Mouse (Mus musculus) gonadal fat pad, adult 2 months (tissue): ENCODE measurements around the gene Atg10. TPM values are rescaled to one million over a fixed set of nuclear protein-coding genes. Genes with fewer than 3 reads are reported as not detected.
A peak's percentile ranks its signal among the peaks of the same experiment; 100 is the strongest.

Source experiments
- DNase-seq: peaks from one replicate; pipeline ENCODE4 v3.0.0-alpha.2; 2012; ENCODE audit warnings: low read depth
- polyA plus RNA-seq: library from polyadenylated mRNA; depleted of rRNA; stranded (reverse); fragments of >200 nt; gene quantifications from 2 replicates; pipeline ENCODE4 v1.2.3, GENCODE M21; 2012

The Atg10 gene
- polyA plus RNA-seq, 1 experiment: 4.7 TPM

DNA sequence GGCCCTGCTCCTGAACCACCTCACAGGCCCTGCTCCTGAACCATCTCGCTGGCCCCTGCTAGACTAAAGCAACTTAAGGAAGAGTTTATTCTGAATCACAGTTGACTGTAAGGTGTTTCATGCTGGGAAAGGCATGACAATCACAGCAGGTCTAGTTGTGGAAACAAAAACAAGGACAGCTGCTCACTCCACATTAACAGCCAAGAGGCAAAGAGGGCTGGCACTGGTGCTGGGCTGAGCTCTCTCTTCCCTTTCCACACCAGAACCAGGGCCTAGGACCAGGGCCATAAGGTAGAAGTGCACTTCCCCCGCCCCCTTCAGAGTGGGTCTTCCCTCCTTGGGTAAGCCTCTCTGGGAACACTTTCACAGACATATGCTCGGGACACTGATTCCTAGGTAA is 48.4 kb downstream of the Atg10 start:
- DNase-seq: no peak

DNA sequence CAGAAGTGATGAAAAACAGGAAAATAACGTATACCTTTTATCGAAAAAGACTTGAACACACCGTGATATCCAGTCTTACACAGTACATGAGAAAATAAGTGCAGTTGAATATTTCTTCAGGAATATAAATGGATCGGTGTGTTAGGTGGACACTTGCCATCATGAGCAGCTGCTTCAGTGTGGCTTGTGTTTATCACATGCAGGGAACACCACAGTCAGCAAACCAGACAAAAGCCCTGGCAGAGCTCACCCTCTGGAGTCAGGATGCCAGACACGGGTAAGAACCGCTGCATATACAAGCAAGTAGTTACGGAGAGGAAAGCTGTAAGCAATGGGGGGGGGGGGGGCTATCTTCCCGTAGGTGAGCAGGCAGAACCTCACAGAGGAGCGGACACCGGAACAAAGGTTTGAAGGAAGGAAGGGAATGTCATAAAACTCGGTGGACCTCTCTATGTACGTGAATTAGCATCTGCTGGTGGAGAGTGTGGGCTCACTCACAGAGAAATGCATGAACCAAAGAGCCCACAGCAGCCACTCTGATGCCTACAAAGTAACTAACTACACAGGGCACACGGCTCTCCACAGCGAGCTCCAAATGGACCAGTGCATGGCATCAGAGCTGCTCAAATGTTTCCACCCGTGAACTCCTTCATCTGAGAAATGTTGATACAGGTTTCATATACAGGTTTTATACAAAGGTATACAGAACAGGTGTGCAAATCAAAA is 51.8 kb downstream of the Atg10 start:
- DNase-seq: no peak

- DNase-seq: no peak
These were observed 52.6 kb downstream of the Atg10 start for GRCm38 (mm10) chr13:91171205-91171604.

- no peak for DNase-seq
These were observed 54.0 kb downstream of the Atg10 start for GRCm38 (mm10) chr13:91169529-91170319.

DNA sequence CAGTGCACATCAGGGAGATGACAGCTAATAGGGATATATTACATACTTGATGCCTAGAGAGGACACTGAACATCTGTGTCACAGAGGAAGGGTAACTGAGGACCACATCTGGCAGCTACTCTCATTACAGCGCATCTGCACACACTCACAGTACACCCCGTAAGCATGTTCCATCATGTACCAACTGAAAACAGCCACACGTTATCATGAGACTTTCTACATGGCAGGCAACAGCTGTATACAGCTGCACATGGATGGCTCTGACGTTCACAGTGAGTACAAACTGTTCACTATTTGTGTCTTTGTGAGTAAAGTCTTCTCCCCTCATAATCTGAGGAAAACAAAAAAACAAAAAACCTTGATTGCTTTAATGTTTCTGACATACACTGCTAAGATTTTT is 55.3 kb downstream of the Atg10 start:
- no peak for DNase-seq

DNA sequence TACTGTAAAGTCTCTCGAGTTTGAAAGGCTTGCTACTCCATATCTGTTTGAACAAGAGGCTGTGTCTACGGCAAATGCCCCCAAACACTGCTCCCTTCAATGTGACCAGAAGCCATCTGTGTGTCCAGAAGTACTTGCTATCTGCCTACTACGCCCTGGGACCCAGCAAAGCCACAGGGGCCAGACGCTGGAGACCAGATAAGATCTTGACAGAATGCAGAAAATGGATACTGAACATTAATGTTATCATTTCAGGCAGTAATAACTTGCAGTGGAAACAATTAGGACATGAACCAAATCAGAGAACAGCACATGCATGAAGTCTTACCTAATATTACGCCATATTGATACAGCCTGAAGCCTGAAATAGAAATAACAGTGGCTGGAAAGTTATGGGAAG is 56.2 kb downstream of the Atg10 start:
- DNase-seq: no peak

- DNase-seq: no peak
These were observed 57.5 kb downstream of the Atg10 start for GRCm38 (mm10) chr13:91166286-91166685.

- DNase-seq: peak; percentile 75
These were observed 58.6 kb downstream of the Atg10 start for GRCm38 (mm10) chr13:91165200-91165599.

DNA sequence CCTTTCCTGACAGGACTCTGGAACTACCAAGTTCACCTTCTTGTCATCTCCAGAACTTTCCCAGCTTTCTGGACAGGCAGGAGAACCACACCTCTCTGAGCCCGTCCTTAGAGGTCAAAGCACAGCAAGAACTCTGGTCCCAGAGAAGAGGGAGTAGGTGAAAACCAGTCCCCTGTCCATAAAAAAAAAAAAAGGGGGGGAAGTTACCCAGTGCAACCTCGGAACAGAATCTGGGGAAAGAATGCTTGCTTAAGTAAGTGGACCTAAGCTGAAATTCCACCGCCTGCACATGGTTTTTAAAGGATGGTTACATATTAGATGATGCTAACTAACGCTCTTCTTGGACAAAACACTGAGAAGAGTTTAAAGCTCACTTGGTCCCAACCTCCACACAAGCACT is 60.5 kb downstream of the Atg10 start:
- no peak for DNase-seq

GRCm38 (mm10) chr13:91162452-91162851 is 61.3 kb downstream of the Atg10 start:
- DNase-seq: no peak

DNA sequence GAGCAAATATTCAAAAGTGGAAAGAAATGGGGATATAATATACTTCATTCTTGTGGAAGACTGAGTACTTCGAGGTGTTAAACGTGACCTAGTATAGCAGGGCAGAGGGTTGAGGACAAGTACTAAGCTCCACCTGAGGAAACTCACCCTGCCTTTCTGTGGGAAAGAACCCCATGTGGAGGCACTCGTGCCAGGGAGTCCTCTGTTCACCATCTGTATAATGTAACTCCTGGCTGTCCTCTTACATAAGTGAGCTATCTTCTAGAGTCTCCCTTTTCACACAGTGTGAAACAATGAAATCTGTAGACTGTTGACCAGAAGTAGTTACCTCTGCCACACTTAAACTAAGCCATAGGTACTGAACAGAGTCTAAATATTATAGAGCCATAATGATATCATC is 63.2 kb downstream of the Atg10 start:
- DNase-seq: no peak

DNA sequence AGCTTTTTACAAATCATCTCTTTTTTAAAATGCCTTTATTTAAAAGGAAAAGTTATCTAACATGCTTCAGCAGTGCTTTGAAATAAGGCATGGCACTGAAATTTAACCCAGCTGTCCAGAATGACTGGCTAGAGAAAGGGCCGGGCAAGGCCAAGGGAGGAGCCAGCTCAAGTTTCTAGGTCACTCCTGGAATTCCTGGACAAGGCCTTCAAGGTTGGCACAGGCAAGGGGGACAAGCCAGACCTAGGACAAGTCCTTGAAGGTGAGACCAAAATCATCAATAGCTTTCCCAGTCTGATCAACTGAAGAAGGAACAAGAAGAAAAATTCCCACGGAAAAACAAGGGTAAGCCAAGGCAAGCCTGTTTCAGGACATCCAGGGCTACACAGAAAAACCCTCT is 63.9 kb downstream of the Atg10 start:
- no peak for DNase-seq

DNA sequence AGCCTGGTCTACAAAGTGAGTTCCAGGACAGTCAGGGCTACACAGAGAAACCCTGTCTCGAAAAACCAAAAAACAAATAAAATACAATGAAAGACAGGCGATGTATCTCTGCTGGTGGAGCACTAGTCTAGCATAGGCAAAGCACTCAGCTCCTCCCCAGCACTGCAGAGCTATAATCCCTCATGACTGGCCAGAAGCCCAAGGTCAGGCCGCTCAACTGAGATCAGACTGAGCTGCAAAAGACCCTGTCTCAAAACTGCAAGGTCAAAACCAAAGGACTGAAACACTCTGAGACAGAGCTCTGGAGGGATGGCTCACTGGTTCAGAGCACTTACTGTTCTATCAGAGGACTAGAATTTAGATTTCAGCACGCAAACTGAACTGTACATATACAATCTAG is 65.8 kb downstream of the Atg10 start:
- DNase-seq: no peak

GRCm38 (mm10) chr13:91157429-91157828 is 66.3 kb downstream of the Atg10 start:
- no peak for DNase-seq

DNA sequence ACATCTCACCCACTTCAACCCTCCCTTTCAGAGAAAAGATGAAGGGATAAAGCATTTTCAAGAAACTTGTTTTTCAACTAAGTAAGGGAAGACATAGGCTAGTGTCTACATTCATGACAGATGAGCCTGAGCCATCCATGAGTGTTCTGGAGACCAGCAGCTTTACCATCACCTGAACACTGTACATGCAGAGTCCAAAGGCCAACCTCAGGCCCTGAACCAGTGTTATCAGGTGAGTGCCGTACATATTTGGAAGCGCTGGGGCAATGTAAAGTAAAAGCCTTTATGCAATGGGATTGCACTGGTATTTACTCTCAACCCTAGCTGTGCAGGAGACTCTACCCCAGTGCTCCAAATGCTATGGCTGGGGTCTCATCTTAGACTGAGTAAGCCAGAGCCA is 66.8 kb downstream of the Atg10 start:
- DNase-seq: no peak

DNA sequence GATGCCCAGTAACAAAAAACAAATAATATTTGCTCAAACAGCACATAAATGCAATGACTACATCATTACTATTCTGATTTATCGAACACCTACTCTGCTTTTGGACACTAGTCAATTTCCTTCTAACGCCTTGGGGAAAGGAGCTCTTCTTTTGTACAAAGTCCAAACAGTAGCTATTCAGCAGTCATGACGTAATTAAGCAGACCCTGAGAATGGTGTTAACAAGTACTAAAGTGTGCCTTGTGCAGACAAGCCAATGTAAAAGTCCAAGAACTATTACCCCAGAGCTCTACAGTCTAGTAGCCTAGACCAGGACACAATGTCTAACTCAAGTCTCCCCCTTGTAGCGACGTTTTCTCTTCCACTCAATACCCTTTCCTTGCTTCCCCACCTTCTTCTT is 67.5 kb downstream of the Atg10 start:
- no peak for DNase-seq

GRCm38 (mm10) chr13:91155429-91156207 is 68.2 kb downstream of the Atg10 start:
- no peak for DNase-seq

DNA sequence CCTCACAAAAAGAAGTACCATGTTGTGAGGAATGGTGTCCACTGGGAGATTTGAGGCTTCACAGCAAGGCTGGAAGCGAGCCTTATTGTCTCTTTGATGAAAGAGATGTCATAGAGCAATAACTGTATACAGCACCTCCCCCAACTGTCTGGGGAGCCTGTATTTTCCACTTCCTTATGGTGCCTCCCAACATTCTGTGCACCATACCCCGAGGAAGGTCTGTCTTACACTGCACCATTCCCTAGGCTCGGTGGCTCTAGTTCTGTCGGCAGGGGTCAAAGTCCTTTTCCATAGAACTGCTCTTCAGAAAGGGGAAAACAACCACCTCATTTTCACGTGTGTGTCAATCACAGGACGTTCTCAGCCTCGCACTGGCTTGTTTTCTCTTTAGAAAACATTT is 69.1 kb downstream of the Atg10 start:
- no peak for DNase-seq

DNA sequence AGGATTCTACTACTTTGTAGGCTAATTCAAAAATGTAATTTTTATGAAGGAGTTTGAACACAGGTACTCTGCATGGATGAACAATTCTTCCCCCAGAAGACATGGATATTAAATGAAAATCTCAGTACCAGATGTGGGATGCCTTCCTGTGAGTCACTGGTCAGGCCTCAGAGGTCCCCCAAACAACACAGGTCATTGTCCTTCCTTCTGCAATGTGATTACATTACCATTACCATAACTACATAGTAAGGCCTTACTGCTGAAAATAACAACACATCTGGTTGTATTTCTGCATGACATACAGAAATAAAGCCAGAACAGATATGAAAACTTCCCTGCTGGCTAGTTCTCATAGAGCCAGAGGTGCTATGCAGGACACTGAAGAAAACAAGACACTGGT is 87.4 kb downstream of the Atg10 start:
- no peak for DNase-seq

- DNase-seq: no peak
These were observed 90.4 kb downstream of the Atg10 start for GRCm38 (mm10) chr13:91133334-91133890.

- DNase-seq: no peak
These were observed 94.7 kb downstream of the Atg10 start for GRCm38 (mm10) chr13:91129071-91129470.

DNA sequence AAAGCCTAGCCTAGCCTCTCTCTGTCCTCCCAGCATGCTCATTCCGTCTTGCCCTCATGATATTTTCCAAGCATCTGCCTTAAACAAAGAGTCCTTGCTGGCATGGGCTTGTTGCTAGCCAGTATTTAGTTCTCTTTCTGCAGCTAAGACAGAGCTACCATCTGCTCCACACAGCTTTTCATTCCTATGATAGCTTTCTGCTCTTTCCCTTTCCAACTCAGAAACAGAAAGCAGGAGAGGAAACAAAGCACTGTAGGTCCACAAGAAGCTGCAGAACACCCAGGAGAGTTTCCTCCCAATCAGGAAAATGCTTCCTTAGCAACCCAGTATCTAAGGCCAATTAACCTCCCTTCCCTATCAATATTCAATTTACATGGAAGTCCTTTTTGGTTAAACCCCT is 95.2 kb downstream of the Atg10 start:
- no peak for DNase-seq
